Mouse (Mus musculus): ENCODE results near the gene Ei24.

GRCm38 (mm10) chr9:36826612-36827363 lies 29.6 kb upstream of the Ei24 start:
- no peak for TF ChIP-seq CTCF (IDR thresholded peaks at IDR 0.05; ENCODE audit: borderline replicate concordance, extremely low read depth, insufficient read depth, insufficient read length)
- TF ChIP-seq POLR2A (IDR thresholded peaks at IDR 0.05; ENCODE audit: borderline replicate concordance, extremely low read depth, insufficient read depth, insufficient read length, poor library complexity, severe bottlenecking) = no peak

Data from brain, embryonic 14.5 days (tissue).